Mouse (Mus musculus) forebrain, embryonic 10.5 days (tissue): ENCODE measurements at regions not wholly inside any gene's neighbourhood (a gene's known extent, or its start where the extent isn't known, plus 50 kb on each side); places are given as distances from the start of the nearest gene placed in this dataset.

Experiments used
- DNase-seq: peaks from one replicate; pipeline ENCODE4 v3.0.0-alpha.2; 2017; ENCODE audit warnings: low spot score; ENCODE audit errors: extremely low spot score
- H3K27ac ChIP-seq: fragments of 300-500 bp; sonication (generic); 2 replicates; pipeline ENCODE4 v1.5.1; 2016; ENCODE audit warnings: mild to moderate bottlenecking
- H3K27me3 ChIP-seq: fragments of 300-500 bp; sonication (generic); 2 replicates; pipeline ENCODE4 v1.6.1; 2016; ENCODE audit warnings: mild to moderate bottlenecking; ENCODE audit not compliant: poor library complexity, severe bottlenecking
- H3K36me3 ChIP-seq: fragments of 300-500 bp; sonication (generic); replicated peaks from 2 replicates; pipeline ENCODE4 v1.6.1; 2016; ENCODE audit warnings: mild to moderate bottlenecking, moderate library complexity
- H3K4me1 ChIP-seq: fragments of 300-500 bp; sonication (generic); 2 replicates; pipeline ENCODE4 v1.6.1; 2016
- H3K4me3 ChIP-seq: fragments of 300-500 bp; sonication (generic); 2 replicates; pipeline ENCODE4 v1.5.1; 2016; ENCODE audit warnings: mild to moderate bottlenecking, moderate library complexity
- H3K9me3 ChIP-seq: fragments of 300-500 bp; sonication (generic); 2 replicates; pipeline ENCODE4 v1.6.1; 2016; ENCODE audit warnings: mild to moderate bottlenecking, moderate library complexity
- WGBS: fragments of 180-500 bp; shearing (Covaris S2); methylation state at CpG from one replicate; pipeline ENCODE4 v1.1.7; 2016; 5-methylcytosine and 5-hydroxymethylcytosine counted together

DNA sequence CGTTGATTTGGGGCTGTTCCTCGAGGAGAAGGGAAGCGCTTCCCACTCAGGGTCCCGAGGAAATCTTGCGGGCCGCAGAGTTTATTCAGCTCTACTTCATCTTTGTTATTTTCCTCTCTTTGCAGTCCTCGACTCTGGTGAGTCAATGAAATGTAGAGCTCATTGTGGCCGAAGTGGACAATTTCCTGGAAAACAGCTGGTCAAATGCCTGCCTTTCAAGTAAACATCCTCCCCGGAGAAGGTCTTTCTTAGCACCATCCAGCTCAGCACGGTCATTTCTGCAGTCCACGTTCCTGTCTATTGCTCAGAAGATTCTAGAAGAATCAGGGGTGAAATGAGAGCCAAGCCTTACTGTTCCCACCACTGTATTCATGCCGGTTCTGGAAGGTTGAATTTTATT is 133.0 kb downstream of the Bcas1 start:
- H3K4me3 ChIP-seq, result no peak overlapping the region
- no peaks in the 10 kb centered on the region for H3K36me3 ChIP-seq
- no peaks in the 10 kb centered on the region for H3K9me3 ChIP-seq
- H3K27ac ChIP-seq, result no peak overlapping the region
- no peaks in the 10 kb centered on the region for H3K27me3 ChIP-seq
- WGBS, result 89% methylated on average over 12 of the region's 12 CpGs
- no peak for DNase-seq
- peaks cover 14% of the 10 kb centered on the region for H3K4me1 ChIP-seq

DNA sequence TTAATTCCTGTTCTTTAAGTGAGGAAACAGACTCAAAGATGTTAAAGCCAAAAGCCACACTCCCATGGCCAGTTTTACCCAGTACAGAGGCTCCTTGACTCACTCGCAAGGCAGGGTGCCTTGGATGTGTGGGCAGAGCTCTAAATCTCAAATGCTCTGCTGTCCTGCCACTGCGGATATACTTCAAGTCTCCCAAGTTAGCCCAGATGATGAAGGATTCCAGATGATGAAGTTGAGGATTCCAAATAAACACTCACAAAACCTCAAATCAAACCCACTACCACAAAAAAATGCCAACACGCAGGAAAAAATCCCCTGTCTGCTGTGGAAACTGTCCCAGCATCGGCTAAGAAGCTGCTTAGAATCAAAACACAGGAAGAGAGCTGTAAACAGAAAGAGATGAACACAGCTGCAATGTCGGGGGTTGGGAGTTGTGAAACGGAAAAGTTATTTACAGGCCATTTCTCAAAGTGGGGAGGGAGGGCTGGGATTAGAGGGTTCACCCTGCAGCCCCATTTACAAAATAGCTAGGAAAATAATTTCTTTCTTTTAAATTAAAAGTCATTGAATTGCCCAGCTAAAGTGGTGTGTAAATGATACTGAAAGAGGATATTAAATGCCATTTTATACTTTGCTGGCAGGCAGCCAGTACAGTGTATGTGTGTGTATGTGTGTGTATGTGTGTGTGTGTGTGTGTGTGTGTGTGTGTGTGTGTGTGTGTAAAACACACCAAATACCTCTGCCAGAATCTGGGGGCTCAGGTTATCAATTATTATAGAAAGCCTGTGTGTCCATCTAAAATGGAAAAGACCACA is 135.6 kb downstream of the Bcas1 start:
- Histone ChIP-seq H3K27me3 (no peaks in the 10 kb centered on the region), H3K4me1 (peaks cover 38% of the 10 kb centered on the region), H3K9me3 (no peaks in the 10 kb centered on the region), H3K27ac (no peak overlapping the region), H3K36me3 (no peaks in the 10 kb centered on the region), H3K4me3 (no peak overlapping the region)
- WGBS, result 53% methylated on average over 6 of the region's 6 CpGs
- no peak for DNase-seq

GRCm38 (mm10) chr2:170289378-170289960 is 138.2 kb downstream of the Bcas1 start:
- DNase-seq, result no peak
- H3K4me3 ChIP-seq, result no peak overlapping the region
- H3K4me1 ChIP-seq, result peaks cover 48% of the 10 kb centered on the region
- WGBS, result 77% methylated on average over 9 of the region's 9 CpGs
- peak overlapping the region; percentile 89; the same call in 1 of the 2 replicates for H3K27ac ChIP-seq
- peaks cover 11% of the 10 kb centered on the region for H3K27me3 ChIP-seq
- H3K9me3 ChIP-seq, result no peaks in the 10 kb centered on the region
- H3K36me3 ChIP-seq, result no peaks in the 10 kb centered on the region

DNA sequence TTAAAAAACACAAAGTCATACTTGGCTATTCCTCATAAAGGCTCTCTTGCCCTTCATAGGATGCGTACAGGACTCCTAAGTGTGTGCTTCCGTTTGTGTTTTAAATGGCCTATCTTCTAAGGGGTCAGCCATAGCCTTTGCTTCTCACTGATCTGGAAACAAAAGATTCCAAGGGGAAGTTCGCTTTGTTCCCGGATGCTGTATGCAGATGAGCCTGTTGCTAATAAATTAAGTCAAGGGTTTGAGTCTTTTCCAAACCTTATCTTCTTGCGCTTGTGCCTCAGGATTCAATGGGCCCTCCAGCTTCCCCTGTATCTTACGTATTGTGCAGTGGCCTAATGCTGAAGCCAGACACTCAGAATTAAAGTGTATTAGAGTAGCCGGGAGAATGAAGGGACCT is 138.9 kb downstream of the Bcas1 start:
- H3K4me3 ChIP-seq, result peak overlapping the region; percentile 54; the same call in 1 of the 2 replicates
- peak overlapping the region; percentile 89 for H3K27ac ChIP-seq
- no peaks in the 10 kb centered on the region for H3K9me3 ChIP-seq
- WGBS, result 61% methylated on average over 7 of the region's 7 CpGs
- peaks cover 11% of the 10 kb centered on the region for H3K27me3 ChIP-seq
- H3K36me3 ChIP-seq, result no peaks in the 10 kb centered on the region
- peaks cover 48% of the 10 kb centered on the region for H3K4me1 ChIP-seq
- DNase-seq, result no peak

GRCm38 (mm10) chr2:170288196-170288595 is 139.4 kb downstream of the Bcas1 start:
- WGBS, result 6% methylated on average over 10 of the region's 11 CpGs
- Histone ChIP-seq H3K27me3 (peaks cover 11% of the 10 kb centered on the region), H3K4me1 (peaks cover 48% of the 10 kb centered on the region), H3K9me3 (no peaks in the 10 kb centered on the region), H3K4me3 (peak overlapping the region; percentile 54), H3K27ac (peak overlapping the region; percentile 89), H3K36me3 (no peaks in the 10 kb centered on the region)
- DNase-seq, result peak; percentile 48

DNA sequence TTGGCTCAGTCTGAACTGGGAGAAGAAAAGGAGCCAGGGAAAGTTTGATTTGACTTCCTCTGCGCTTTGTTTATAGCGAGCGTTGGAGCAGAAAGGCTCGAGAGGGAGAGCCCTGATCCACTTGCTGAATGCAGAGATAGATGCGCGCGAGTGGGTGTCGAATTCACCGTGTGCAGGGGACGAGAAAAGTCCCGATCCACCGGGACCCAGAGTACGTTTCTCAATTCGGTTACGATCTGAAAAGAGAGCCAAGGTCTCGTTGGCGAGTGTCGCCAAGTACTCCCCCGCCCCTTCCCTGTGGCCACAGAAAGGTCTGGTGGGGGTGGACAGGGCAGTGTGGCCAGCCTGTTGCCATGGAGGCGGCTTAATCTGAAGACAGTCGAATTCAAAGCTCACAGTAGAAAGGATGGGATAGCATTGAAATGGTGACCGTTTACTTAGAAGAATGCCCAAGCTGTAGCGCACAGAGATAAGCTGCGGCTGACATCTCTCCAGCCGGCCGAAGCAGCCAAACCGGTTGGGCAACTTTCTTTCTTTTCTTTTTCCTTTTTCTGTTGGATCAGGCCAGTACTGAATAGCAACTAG is 139.5 kb upstream of the Zfp217 start:
- H3K36me3 ChIP-seq, result no peaks in the 10 kb centered on the region
- peaks cover 11% of the 10 kb centered on the region for H3K27me3 ChIP-seq
- DNase-seq, result peak; percentile 78
- peaks cover 44% of the 10 kb centered on the region for H3K4me1 ChIP-seq
- under 1% methylated on average over 27 of the region's 27 CpGs for WGBS
- H3K9me3 ChIP-seq, result no peaks in the 10 kb centered on the region
- H3K4me3 ChIP-seq, result peak overlapping the region; percentile 54
- H3K27ac ChIP-seq, result peak overlapping the region; percentile 89

GRCm38 (mm10) chr2:170286773-170287172 is 138.9 kb upstream of the Zfp217 start:
- peaks cover 40% of the 10 kb centered on the region for H3K4me1 ChIP-seq
- 5% methylated on average over 8 of the region's 8 CpGs for WGBS
- peak overlapping the region; percentile 54 for H3K4me3 ChIP-seq

DNA sequence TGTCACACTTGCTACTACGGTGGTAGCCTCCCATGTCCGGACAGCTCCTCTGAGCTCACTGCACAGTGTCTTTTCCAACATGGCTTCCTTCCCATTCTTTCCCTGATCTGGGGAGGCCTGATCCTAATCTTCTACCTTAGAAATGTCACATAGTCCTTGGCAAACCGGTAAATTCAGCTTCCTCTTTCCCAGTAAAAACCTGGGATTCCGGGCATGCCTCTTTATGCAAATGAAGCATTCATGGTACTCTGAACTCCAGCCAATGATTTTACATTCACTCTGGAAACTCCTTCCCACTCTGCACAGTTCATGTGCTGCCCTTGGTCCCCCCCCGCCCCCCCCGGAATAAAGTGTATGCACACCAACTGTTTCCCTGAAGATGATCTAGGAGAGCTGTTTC is 134.6 kb upstream of the Zfp217 start:
- Histone ChIP-seq H3K4me1 (peaks cover 14% of the 10 kb centered on the region), H3K27ac (no peak overlapping the region), H3K36me3 (no peaks in the 10 kb centered on the region), H3K27me3 (peaks cover 11% of the 10 kb centered on the region), H3K4me3 (no peak overlapping the region), H3K9me3 (no peaks in the 10 kb centered on the region)
- WGBS, result 76% methylated on average over 6 of the region's 6 CpGs
- DNase-seq, result no peak

More at GRCm38 (mm10) chr2:170286773-170287172, 138.9 kb upstream of the Zfp217 start:
- Histone ChIP-seq H3K36me3 (no peaks in the 10 kb centered on the region), H3K27ac (peak overlapping the region; percentile 89), H3K27me3 (peaks cover 11% of the 10 kb centered on the region), H3K9me3 (no peaks in the 10 kb centered on the region)
- DNase-seq, result peak; percentile 37

- Histone ChIP-seq H3K9me3 (no peaks in the 10 kb centered on the region), H3K36me3 (no peaks in the 10 kb centered on the region), H3K27ac (no peak overlapping the region), H3K4me1 (peaks cover 4% of the 10 kb centered on the region), H3K4me3 (no peak overlapping the region), H3K27me3 (peaks cover 6% of the 10 kb centered on the region)
- 87% methylated on average over 6 of the region's 6 CpGs for WGBS
- DNase-seq, result no peak
These were observed 133.6 kb upstream of the Zfp217 start for GRCm38 (mm10) chr2:170281311-170282008.

GRCm38 (mm10) chr2:170280733-170281132 is 132.8 kb upstream of the Zfp217 start:
- DNase-seq, result no peak
- Histone ChIP-seq H3K27me3 (no peaks in the 10 kb centered on the region), H3K27ac (no peak overlapping the region), H3K36me3 (no peaks in the 10 kb centered on the region), H3K9me3 (no peaks in the 10 kb centered on the region), H3K4me1 (peaks cover 3% of the 10 kb centered on the region), H3K4me3 (no peak overlapping the region)
- 75% methylated on average over 6 of the region's 6 CpGs for WGBS

DNA sequence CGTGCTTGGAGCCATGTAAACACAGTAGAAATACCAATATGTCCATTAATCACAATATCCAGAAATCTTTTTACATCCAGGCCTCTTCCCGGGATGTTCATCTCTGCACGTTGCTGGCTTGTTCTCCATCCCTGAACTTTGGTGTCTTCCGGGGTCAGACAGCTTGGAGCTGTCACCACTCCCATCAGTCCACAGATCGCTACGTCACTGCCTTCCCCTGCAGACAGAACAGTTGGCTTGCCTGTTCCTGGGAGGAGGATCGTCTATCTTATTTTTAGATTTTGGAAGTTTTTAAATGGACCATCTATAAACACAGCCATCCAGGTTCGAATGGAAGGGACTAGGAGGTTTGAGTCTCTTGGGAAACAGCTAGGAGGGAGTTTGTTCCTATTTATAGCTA is 130.0 kb upstream of the Zfp217 start:
- Histone ChIP-seq H3K4me1 (peaks cover 13% of the 10 kb centered on the region), H3K27ac (no peak overlapping the region), H3K36me3 (no peaks in the 10 kb centered on the region), H3K9me3 (no peaks in the 10 kb centered on the region), H3K27me3 (no peaks in the 10 kb centered on the region), H3K4me3 (no peak overlapping the region)
- 87% methylated on average over 8 of the region's 8 CpGs for WGBS
- no peak for DNase-seq

GRCm38 (mm10) chr2:170277182-170277767 is 129.4 kb upstream of the Zfp217 start:
- Histone ChIP-seq H3K27me3 (no peaks in the 10 kb centered on the region), H3K36me3 (no peaks in the 10 kb centered on the region), H3K4me3 (no peak overlapping the region), H3K4me1 (peaks cover 13% of the 10 kb centered on the region), H3K9me3 (no peaks in the 10 kb centered on the region), H3K27ac (no peak overlapping the region)
- WGBS, result 90% methylated on average over 18 of the region's 18 CpGs
- DNase-seq, result no peak
